Mouse (Mus musculus) sigmoid colon, adult 10 weeks (tissue): ENCODE results near the gene Gm9. TPM values are rescaled to one million over a fixed set of nuclear protein-coding genes. Genes with fewer than 3 reads are reported as not detected.

Experiments
- polyA plus RNA-seq: library from polyadenylated mRNA; stranded (reverse); fragments of 350-450 nt; fragmentation: Illumina TruSeq; extraction: RNeasy Lipid Tissue Mini Kit (QIAGEN cat#74804); gene quantifications from one replicate; pipeline ENCODE4 v1.2.3, GENCODE M21; 2014; ENCODE audit warnings: low read depth, low replicate concordance

Gm9 gene
- not detected for polyA plus RNA-seq

DNA sequence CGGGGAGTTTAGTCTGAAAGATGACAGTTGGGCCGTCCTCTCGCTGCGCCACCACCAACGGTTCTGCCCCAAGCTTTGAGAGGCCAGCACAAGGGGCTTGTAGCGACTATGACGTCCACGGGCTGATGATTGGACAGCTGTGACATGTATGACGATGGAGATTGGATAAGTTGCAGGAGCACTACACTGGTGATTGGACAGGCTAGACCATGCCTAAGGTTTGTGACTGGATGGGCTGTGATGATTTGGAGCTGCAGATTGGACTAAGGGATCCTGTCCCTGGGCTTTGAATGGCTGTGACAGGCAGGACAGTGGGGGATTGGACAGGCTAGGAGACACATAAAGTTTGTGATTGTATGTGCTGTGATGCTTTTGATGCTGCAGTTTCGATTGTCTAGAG lies at the start of gene Gm9:
Gene Gm9 (minus strand): TSS at position 101 of the 400 bp plus-strand sequence.

DNA sequence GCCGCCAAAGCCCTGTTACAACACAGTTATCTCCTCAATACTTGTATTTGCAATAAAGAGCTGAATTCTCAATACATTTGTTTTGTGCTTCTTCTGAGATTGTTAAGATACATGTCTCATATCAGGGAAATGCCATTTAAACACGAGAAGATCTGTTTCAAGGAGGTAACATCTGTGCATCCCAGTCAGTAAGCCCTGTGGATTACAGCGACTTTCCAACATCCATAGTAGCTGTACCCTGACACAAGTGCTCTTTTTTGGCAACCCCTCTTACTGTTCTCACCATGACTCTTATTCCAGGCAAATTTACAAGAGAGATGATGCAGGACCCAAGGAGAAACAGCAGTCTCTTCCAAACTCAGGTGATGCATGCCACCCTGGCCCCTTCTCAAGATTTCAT lies 38.8 kb upstream of the Gm9 start, which contains the start of gene Rhox3a:
Gene Rhox3a (plus strand): TSS at position 301 of the 400 bp plus-strand sequence.

DNA sequence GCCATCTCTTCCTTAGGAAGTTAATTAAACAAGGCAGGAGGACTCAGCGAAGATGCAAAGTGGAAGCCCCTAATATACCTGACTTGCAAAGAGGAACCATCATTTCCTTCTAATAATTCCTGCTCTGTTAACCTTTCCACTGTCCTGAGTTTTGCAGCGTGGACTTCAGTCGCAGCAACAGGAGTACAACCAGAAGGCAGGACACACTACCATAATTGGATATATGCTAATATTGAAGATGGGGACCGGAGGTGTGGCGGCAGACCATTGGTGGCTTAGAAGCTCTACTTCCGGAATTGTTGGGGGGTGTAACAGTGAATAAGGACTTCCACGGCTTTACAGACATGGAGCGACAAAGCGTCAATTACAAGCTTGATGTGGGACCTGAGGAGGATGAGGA lies 33.8 kb upstream of the Gm9 start, which contains the start of gene Rhox2a:
Gene Rhox2a (plus strand): TSS at position 301 of the 400 bp plus-strand sequence.

DNA sequence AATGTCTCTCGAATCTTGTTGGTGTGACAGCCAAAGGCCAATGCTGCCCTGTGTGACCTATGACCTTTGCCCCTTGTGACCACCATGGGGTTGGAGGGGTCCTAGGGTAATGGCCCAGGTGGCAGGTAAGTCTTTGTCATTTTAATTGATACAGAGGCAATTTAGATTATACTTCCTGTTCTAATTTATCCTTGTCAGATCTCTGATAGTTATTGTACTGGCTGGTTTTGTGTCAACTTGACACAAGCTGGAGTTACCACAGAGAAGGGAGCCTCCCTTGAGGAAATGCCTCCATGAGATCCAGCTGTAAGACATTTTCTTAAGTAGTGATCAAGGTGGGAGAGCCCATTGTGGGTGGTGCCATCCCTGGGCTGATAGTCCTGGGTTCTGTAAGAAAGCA lies 11.3 kb upstream of the Gm9 start, which contains the start of gene Rhox1:
Gene Rhox1 (minus strand): TSS at position 101 of the 400 bp plus-strand sequence.

DNA sequence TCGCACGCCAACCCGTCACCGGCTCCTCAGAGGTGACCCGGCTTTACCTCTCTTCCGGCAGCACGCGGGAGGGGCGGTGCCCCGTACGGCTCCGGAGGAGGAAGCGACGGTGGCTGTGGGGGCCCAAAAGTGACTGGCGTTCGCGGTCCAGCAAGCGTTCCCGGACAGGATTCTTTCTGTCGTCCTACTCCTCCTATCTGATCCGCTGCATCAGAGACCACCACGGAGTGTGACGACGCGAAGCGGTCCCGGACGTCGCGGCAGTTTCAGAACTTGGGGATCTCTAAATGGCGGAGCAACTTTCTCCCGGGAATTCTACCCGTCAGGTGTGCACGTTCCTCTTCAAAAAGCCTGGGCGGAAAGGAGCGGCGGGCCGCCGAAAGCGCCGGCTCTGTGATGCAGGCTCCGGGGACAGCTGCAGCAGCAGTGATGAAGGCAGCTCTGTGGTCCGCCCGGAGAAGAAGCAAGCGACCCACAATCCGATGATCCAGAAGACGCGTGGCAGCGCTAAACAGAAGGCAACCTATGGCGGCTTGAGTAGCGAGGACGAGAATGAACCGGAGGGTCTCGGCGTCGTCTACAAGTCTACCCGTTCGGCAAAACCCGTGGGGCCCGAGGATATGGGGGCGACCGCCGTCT lies 19.6 kb downstream of the Gm9 start, which contains the start of the genes Ndufa1 and Rnf113a1:
Gene Ndufa1 (minus strand): TSS at position 59 of the 639 bp plus-strand sequence.
Gene Rnf113a1 (plus strand): TSS at position 141 of the 639 bp plus-strand sequence.

DNA sequence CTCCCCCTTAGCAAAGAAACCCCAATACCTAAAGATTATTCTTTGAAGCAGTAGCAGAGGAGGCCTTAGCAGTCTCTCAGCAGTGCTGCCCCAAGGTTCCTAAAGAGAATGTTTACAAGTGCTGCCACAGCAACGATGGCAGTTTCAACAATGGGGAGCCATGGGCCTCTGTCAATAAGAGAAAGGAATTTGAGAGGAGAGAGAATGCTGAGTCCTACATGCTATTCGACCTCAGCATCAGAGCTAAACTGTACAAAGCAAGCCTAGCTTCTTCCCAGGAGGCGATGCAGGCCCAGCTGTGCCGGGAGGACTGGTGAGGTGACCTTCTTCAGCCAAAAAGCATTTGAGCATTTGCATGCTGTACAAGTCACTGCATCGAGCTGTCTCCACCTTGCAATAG lies 42.1 kb downstream of the Gm9 start, which contains the start of gene Akap14:
Gene Akap14 (minus strand): TSS at position 101 of the 400 bp plus-strand sequence.

Other genes starting within 250 kb of the Gm9 start
- 17.8 TPM for gene Sept6, start 219.2 kb downstream of the Gm9 start, polyA plus RNA-seq
- gene Sowahd, start 162.2 kb downstream of the Gm9 start, polyA plus RNA-seq, result not detected
- gene Rpl39, start 125.6 kb downstream of the Gm9 start, polyA plus RNA-seq, result 1,455 TPM
- 136 TPM for gene Upf3b, start 100.7 kb downstream of the Gm9 start, polyA plus RNA-seq
- 54.6 TPM for gene Nkap, start 84.2 kb downstream of the Gm9 start, polyA plus RNA-seq
- gene Akap14, start 42.2 kb downstream of the Gm9 start, polyA plus RNA-seq, result not detected
- 318 TPM for gene Ndufa1, start 19.9 kb downstream of the Gm9 start, polyA plus RNA-seq
- not detected for gene Rnf113a1, start 19.8 kb downstream of the Gm9 start, polyA plus RNA-seq
- gene Rhox1, start 11.2 kb upstream of the Gm9 start, polyA plus RNA-seq, result not detected
- not detected for gene Rhox2a, start 33.9 kb upstream of the Gm9 start, polyA plus RNA-seq
- not detected for gene Rhox3a, start 38.9 kb upstream of the Gm9 start, polyA plus RNA-seq
- not detected for gene Rhox4a, start 54.3 kb upstream of the Gm9 start, polyA plus RNA-seq
- not detected for gene Rhox3a2, start 169.0 kb upstream of the Gm9 start, polyA plus RNA-seq
- gene Rhox4a2, start 179.8 kb upstream of the Gm9 start, polyA plus RNA-seq, result not detected
- gene Rhox2b, start 201.0 kb upstream of the Gm9 start, polyA plus RNA-seq, result not detected
- gene Rhox4b, start 221.5 kb upstream of the Gm9 start, polyA plus RNA-seq, result not detected
- gene Rhox2c, start 242.6 kb upstream of the Gm9 start, polyA plus RNA-seq, result not detected
- not detected for gene Rhox3c, start 247.5 kb upstream of the Gm9 start, polyA plus RNA-seq